Mouse (Mus musculus) E14TG2a.4 (cell line): ENCODE measurements around the gene Ifit1bl1.
"Not testable (repeated sequence)": the region's sequence is repeated elsewhere in the genome, so short reads cannot be mapped to it uniquely, and the experiment has no call there.

Source experiments
- H3K27me3 ChIP-seq: 2 replicates; pipeline ENCODE4 v1.6.1; 2014; ENCODE audit warnings: low read length, control low read depth; ENCODE audit not compliant: insufficient read depth
- H3K36me3 ChIP-seq: 2 replicates; pipeline ENCODE4 v1.6.1; 2014; ENCODE audit warnings: low read length, control low read depth; ENCODE audit not compliant: insufficient read depth
- H3K4me1 ChIP-seq: replicated peaks from 2 replicates; pipeline ENCODE4 v1.6.1; 2014; ENCODE audit warnings: low read depth, low read length, control low read depth
- H3K4me3 ChIP-seq: replicated peaks from 2 replicates; pipeline ENCODE4 v1.5.1; 2014; ENCODE audit warnings: mild to moderate bottlenecking, low read length
- H3K9me3 ChIP-seq: 2 replicates; pipeline ENCODE4 v1.6.1; 2014; ENCODE audit warnings: low read length, control low read depth
- CTCF ChIP-seq: conservative IDR thresholded peaks from 2 replicates; pipeline ENCODE4 v1.5.1; 2014; ENCODE audit warnings: low read length
- NANOG ChIP-seq: IDR thresholded peaks from 2 replicates; pipeline ENCODE4 v1.6.1; 2014; ENCODE audit warnings: borderline replicate concordance, low read length, mixed read lengths
- POU5F1 ChIP-seq: IDR thresholded peaks from 2 replicates; pipeline ENCODE4 v1.6.1; 2014; ENCODE audit warnings: low read length, borderline replicate concordance

Ifit1bl1 gene

GRCm38 (mm10) chr19:34596811-34597210 lies 4.9 kb downstream of the Ifit1bl1 start:
- Histone ChIP-seq H3K27me3 (no peaks in the 10 kb centered on the region), H3K4me1 (no peaks in the 10 kb centered on the region), H3K9me3 (no peaks in the 10 kb centered on the region), H3K4me3 (no peak overlapping the region), H3K36me3 (no peaks in the 10 kb centered on the region)
- no peak for TF ChIP-seq POU5F1
- TF ChIP-seq CTCF, result no peak
- TF ChIP-seq NANOG, result no peak

GRCm38 (mm10) chr19:34594523-34594922 lies 7.2 kb downstream of the Ifit1bl1 start:
- not testable (repeated sequence) for H3K36me3 ChIP-seq, H3K4me1 ChIP-seq, H3K27me3 ChIP-seq, H3K4me3 ChIP-seq, H3K9me3 ChIP-seq

GRCm38 (mm10) chr19:34593456-34593855 lies 8.3 kb downstream of the Ifit1bl1 start:
- no peak for TF ChIP-seq NANOG
- no peak for TF ChIP-seq POU5F1
- TF ChIP-seq CTCF, result no peak
- H3K4me3 ChIP-seq, result no peak overlapping the region

GRCm38 (mm10) chr19:34588959-34589358 lies 12.8 kb downstream of the Ifit1bl1 start:
- Histone ChIP-seq H3K36me3 (no peaks in the 10 kb centered on the region), H3K9me3 (no peaks in the 10 kb centered on the region)
- TF ChIP-seq CTCF, result peak; percentile 78
- TF ChIP-seq POU5F1, result no peak
- no peak for TF ChIP-seq NANOG

More at GRCm38 (mm10) chr19:34593456-34593855, 8.3 kb downstream of the Ifit1bl1 start:
- no peaks in the 10 kb centered on the region for H3K9me3 ChIP-seq
- H3K4me1 ChIP-seq, result no peaks in the 10 kb centered on the region
- H3K36me3 ChIP-seq, result no peaks in the 10 kb centered on the region
- no peaks in the 10 kb centered on the region for H3K27me3 ChIP-seq

GRCm38 (mm10) chr19:34587898-34588692 lies 13.7 kb downstream of the Ifit1bl1 start:
- H3K36me3 ChIP-seq, H3K9me3 ChIP-seq, H3K4me3 ChIP-seq, H3K27me3 ChIP-seq, H3K4me1 ChIP-seq: not testable (repeated sequence)

More at GRCm38 (mm10) chr19:34588959-34589358, 12.8 kb downstream of the Ifit1bl1 start:
- no peaks in the 10 kb centered on the region for H3K27me3 ChIP-seq
- no peaks in the 10 kb centered on the region for H3K4me1 ChIP-seq
- H3K4me3 ChIP-seq, result no peak overlapping the region

GRCm38 (mm10) chr19:34585740-34586458 lies 15.9 kb downstream of the Ifit1bl1 start:
- H3K9me3 ChIP-seq, H3K4me1 ChIP-seq, H3K4me3 ChIP-seq, H3K27me3 ChIP-seq, H3K36me3 ChIP-seq: not testable (repeated sequence)

GRCm38 (mm10) chr19:34583126-34583766 lies 18.5 kb downstream of the Ifit1bl1 start, which contains the start of gene Ifit3:
Ifit3 (plus strand) TSS chr19:34583531.
- not testable (repeated sequence) for H3K4me3 ChIP-seq, H3K9me3 ChIP-seq, H3K4me1 ChIP-seq, H3K36me3 ChIP-seq, H3K27me3 ChIP-seq

GRCm38 (mm10) chr19:34582696-34583095 lies 19.1 kb downstream of the Ifit1bl1 start:
- not testable (repeated sequence) for H3K36me3 ChIP-seq, H3K4me1 ChIP-seq, H3K9me3 ChIP-seq, H3K27me3 ChIP-seq, H3K4me3 ChIP-seq

- Histone ChIP-seq H3K36me3 (no peaks in the 10 kb centered on the region), H3K9me3 (no peaks in the 10 kb centered on the region), H3K4me3 (no peak overlapping the region), H3K27me3 (no peaks in the 10 kb centered on the region), H3K4me1 (no peaks in the 10 kb centered on the region)
- TF ChIP-seq NANOG (no peak), POU5F1 (no peak), CTCF (no peak)
Measured at GRCm38 (mm10) chr19:34577121-34577520, 24.6 kb downstream of the Ifit1bl1 start.
